Mouse (Mus musculus) myocyte (in vitro differentiated cells): ENCODE measurements at regions not wholly inside any gene's neighbourhood (a gene's known extent, or its start where the extent isn't known, plus 50 kb on each side); places are given as distances from the start of the nearest gene placed in this dataset.
A peak's percentile ranks its signal among the peaks of the same experiment; 100 is the strongest.

Experiments used
- H3K27me3 ChIP-seq: one replicate; pipeline ENCODE4 v1.6.1; 2011; ENCODE audit not compliant: control insufficient read depth, insufficient read depth, insufficient read length
- H3K36me3 ChIP-seq: one replicate; pipeline ENCODE4 v1.6.1; 2011; ENCODE audit not compliant: control insufficient read depth, insufficient read depth
- H3K4me2 ChIP-seq: one replicate; pipeline ENCODE4 v1.6.1; 2011; ENCODE audit warnings: low read depth, control low read depth
- H3K4me3 ChIP-seq: one replicate; pipeline ENCODE4 v1.5.1; 2011; ENCODE audit warnings: mild to moderate bottlenecking, control low read depth, moderate library complexity
- H3K79me2 ChIP-seq: one replicate; pipeline ENCODE4 v1.6.1; 2011; ENCODE audit not compliant: control insufficient read depth, insufficient read depth
- H3ac ChIP-seq: one replicate; pipeline ENCODE4 v1.6.1; 2011; ENCODE audit not compliant: control insufficient read depth, insufficient read length
- CEBPB ChIP-seq: IDR thresholded peaks from 2 replicates; pipeline ENCODE4 v1.6.1; 2011; ENCODE audit warnings: mild to moderate bottlenecking, moderate library complexity; ENCODE audit not compliant: poor library complexity, insufficient read depth, severe bottlenecking
- E2F4 ChIP-seq: IDR thresholded peaks from one replicate; pipeline ENCODE4 v1.6.1; 2011; ENCODE audit warnings: mild to moderate bottlenecking, control low read depth, moderate library complexity; ENCODE audit not compliant: insufficient read depth
- MAX ChIP-seq: IDR thresholded peaks from one replicate; pipeline ENCODE4 v1.6.1; 2011; ENCODE audit warnings: low read depth, mild to moderate bottlenecking, control low read depth
- MYOD1 ChIP-seq, 3 experiments: IDR thresholded peaks; one replicate each; pipeline ENCODE4 v1.6.1; 2011; ENCODE audit warnings: control low read depth in 2 of 3, low read depth in 2 of 3, mild to moderate bottlenecking in 2 of 3, moderate library complexity in 1 of 3; ENCODE audit not compliant: insufficient read length in 2 of 3, control insufficient read depth in 1 of 3
- MYOG ChIP-seq, 3 experiments: IDR thresholded peaks; one replicate each; pipeline ENCODE4 v1.6.1; 2011; ENCODE audit warnings: control low read depth in 2 of 3, low read depth in 2 of 3, mild to moderate bottlenecking in 2 of 3; ENCODE audit not compliant: insufficient read length in 2 of 3, control insufficient read depth in 1 of 3, insufficient read depth in 1 of 3
- POLR2A ChIP-seq: IDR thresholded peaks from one replicate; pipeline ENCODE4 v1.6.1; 2011; ENCODE audit warnings: low read depth, mild to moderate bottlenecking, control low read depth, moderate library complexity; ENCODE audit not compliant: insufficient read length
- POLR2AphosphoS2 ChIP-seq: IDR thresholded peaks from one replicate; pipeline ENCODE4 v1.6.1; 2011; ENCODE audit warnings: low read depth, control low read depth; ENCODE audit not compliant: insufficient read length
- REST ChIP-seq: IDR thresholded peaks from one replicate; pipeline ENCODE4 v1.6.1; 2011; ENCODE audit warnings: mild to moderate bottlenecking, control low read depth, moderate library complexity; ENCODE audit not compliant: insufficient read depth, insufficient read length
- SRF ChIP-seq: IDR thresholded peaks from one replicate; pipeline ENCODE4 v1.6.1; 2011; ENCODE audit warnings: low read depth; ENCODE audit not compliant: control insufficient read depth, insufficient read length
- TCF12 ChIP-seq: IDR thresholded peaks from one replicate; pipeline ENCODE4 v1.6.1; 2011; ENCODE audit warnings: mild to moderate bottlenecking, control low read depth; ENCODE audit not compliant: poor library complexity, insufficient read depth, severe bottlenecking
- TCF3 ChIP-seq: IDR thresholded peaks from one replicate; pipeline ENCODE4 v1.6.1; 2011; ENCODE audit warnings: low read depth, control low read depth; ENCODE audit not compliant: insufficient read length
- USF1 ChIP-seq: IDR thresholded peaks from one replicate; pipeline ENCODE4 v1.6.1; 2011; ENCODE audit warnings: low read depth, mild to moderate bottlenecking, control low read depth, moderate library complexity

GRCm38 (mm10) chrX:11387200-11387940, 59.7 kb downstream of the H2al1j start:
- Histone ChIP-seq H3K4me3 (no peak overlapping the region), H3K4me2 (no peak overlapping the region), H3K27me3 (no peaks in the 10 kb centered on the region), H3ac (no peak overlapping the region), H3K36me3 (no peaks in the 10 kb centered on the region), H3K79me2 (no peaks in the 10 kb centered on the region)
- no peak for TF ChIP-seq POLR2A
- TF ChIP-seq TCF3, result no peak
- no peak for TF ChIP-seq MAX
- no peak for TF ChIP-seq MYOG (IDR thresholded peaks at IDR 0.05; ENCODE audit: control insufficient read depth in 1 of 3, insufficient read depth in 1 of 3, insufficient read length in 2 of 3, low read depth in 2 of 3)
- no peak for TF ChIP-seq E2F4
- no peak for TF ChIP-seq TCF12

- no peak overlapping the region for H3ac ChIP-seq
- no peak overlapping the region for H3K4me3 ChIP-seq
- H3K36me3 ChIP-seq, result no peaks in the 10 kb centered on the region
- no peaks in the 10 kb centered on the region for H3K79me2 ChIP-seq
- no peaks in the 10 kb centered on the region for H3K27me3 ChIP-seq
- H3K4me2 ChIP-seq, result no peak overlapping the region
- TF ChIP-seq USF1 (no peak), MYOG (IDR thresholded peaks at IDR 0.05; ENCODE audit: control insufficient read depth in 1 of 3, insufficient read depth in 1 of 3, insufficient read length in 2 of 3, low read depth in 2 of 3) (no peak), REST (no peak), TCF12 (no peak)
Observed at GRCm38 (mm10) chrX:11388860-11389259, 61.2 kb downstream of the H2al1j start.

DNA sequence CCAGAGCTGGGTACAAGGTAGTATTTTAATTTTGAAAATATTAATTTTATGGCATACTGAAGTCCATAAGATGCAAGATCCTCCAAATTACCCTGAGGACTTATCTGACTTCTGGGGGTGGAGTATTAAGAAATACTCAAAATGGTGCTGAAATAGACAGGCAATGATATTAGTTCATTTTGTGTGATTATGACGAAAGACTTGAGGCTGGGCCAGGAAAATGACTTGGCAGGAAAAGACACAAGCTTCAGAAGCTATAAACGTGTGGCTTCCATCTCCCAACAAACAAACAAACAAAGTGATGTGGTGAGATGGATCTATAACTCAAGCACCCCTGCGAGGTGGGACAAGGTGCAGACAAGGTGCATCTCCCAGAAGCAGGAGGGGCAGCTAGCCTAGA, 72.8 kb downstream of the H2al1j start:
- H3K4me3 ChIP-seq, result no peak overlapping the region
- H3K27me3 ChIP-seq, result no peaks in the 10 kb centered on the region
- H3ac ChIP-seq, result no peak overlapping the region
- H3K4me2 ChIP-seq, result no peak overlapping the region
- H3K79me2 ChIP-seq, result no peaks in the 10 kb centered on the region
- no peak for TF ChIP-seq TCF12
- no peak for TF ChIP-seq MYOG (IDR thresholded peaks at IDR 0.05; ENCODE audit: control insufficient read depth in 1 of 3, insufficient read depth in 1 of 3, insufficient read length in 2 of 3, low read depth in 2 of 3)
- TF ChIP-seq MAX, result no peak
- no peak for TF ChIP-seq USF1
- TF ChIP-seq POLR2AphosphoS2, result no peak
- TF ChIP-seq POLR2A, result no peak
- no peak for TF ChIP-seq CEBPB
- TF ChIP-seq TCF3, result no peak
- TF ChIP-seq SRF, result no peak
- no peaks in the 10 kb centered on the region for H3K36me3 ChIP-seq

GRCm38 (mm10) chrX:11404369-11404768, 76.7 kb downstream of the H2al1j start:
- H3K4me2 ChIP-seq, result no peak overlapping the region
- H3K36me3 ChIP-seq, result no peaks in the 10 kb centered on the region
- no peaks in the 10 kb centered on the region for H3K27me3 ChIP-seq
- no peak overlapping the region for H3K4me3 ChIP-seq
- TF ChIP-seq REST, result no peak
- H3ac ChIP-seq, result no peak overlapping the region
- no peaks in the 10 kb centered on the region for H3K79me2 ChIP-seq

GRCm38 (mm10) chrX:11412316-11412826, 84.7 kb downstream of the H2al1j start:
- no peak for TF ChIP-seq TCF3
- no peak for TF ChIP-seq E2F4
- no peak for TF ChIP-seq USF1
- TF ChIP-seq POLR2AphosphoS2, result no peak
- TF ChIP-seq TCF12, result no peak
- TF ChIP-seq SRF, result no peak
- TF ChIP-seq MYOD1 (IDR thresholded peaks at IDR 0.05; ENCODE audit: control insufficient read depth in 1 of 3, insufficient read length in 2 of 3, low read depth in 2 of 3), result no peak
- no peak for TF ChIP-seq POLR2A
- no peak for TF ChIP-seq REST
- no peak for TF ChIP-seq CEBPB
- TF ChIP-seq MYOG (IDR thresholded peaks at IDR 0.05; ENCODE audit: control insufficient read depth in 1 of 3, insufficient read depth in 1 of 3, insufficient read length in 2 of 3, low read depth in 2 of 3), result no peak
- no peak for TF ChIP-seq MAX
- no peaks in the 10 kb centered on the region for H3K79me2 ChIP-seq
- H3K4me2 ChIP-seq, result peak overlapping the region; percentile 27

DNA sequence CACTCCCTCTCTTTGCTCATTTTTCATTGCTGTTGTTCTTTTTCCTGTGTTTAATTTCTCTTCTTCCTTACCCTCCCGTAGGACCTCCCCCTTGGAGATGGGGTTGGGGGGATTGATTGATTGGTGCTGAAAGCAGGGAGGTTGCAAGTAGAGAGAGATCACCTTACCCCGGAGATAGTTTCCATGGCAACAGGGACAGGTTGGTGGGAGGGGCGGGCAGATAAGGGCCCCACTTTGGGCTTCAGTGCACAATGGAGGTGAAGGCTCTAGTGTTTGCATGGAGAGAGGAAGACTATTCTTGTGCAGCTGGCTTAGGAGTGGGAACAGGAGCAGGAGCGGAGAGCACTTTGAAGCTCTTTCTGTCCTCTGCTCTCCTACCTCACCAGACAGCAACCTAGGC, 88.0 kb downstream of the H2al1j start:
- Histone ChIP-seq H3K27me3 (no peaks in the 10 kb centered on the region), H3K79me2 (no peaks in the 10 kb centered on the region), H3K4me2 (peak overlapping the region; percentile 24), H3K4me3 (no peak overlapping the region), H3K36me3 (no peaks in the 10 kb centered on the region), H3ac (no peak overlapping the region)
- TF ChIP-seq REST, result no peak
- no peak for TF ChIP-seq E2F4
- TF ChIP-seq USF1, result no peak
- no peak for TF ChIP-seq TCF12
- TF ChIP-seq MAX, result no peak
- no peak for TF ChIP-seq POLR2A
- TF ChIP-seq MYOD1 (IDR thresholded peaks at IDR 0.05; ENCODE audit: control insufficient read depth in 1 of 3, insufficient read length in 2 of 3, low read depth in 2 of 3), result no peak
- no peak for TF ChIP-seq MYOG (IDR thresholded peaks at IDR 0.05; ENCODE audit: control insufficient read depth in 1 of 3, insufficient read depth in 1 of 3, insufficient read length in 2 of 3, low read depth in 2 of 3)
- no peak for TF ChIP-seq TCF3
- no peak for TF ChIP-seq POLR2AphosphoS2
- TF ChIP-seq CEBPB, result no peak
- TF ChIP-seq SRF, result no peak

More at GRCm38 (mm10) chrX:11412316-11412826, 84.7 kb downstream of the H2al1j start:
- Histone ChIP-seq H3K4me3 (no peak overlapping the region), H3K36me3 (no peaks in the 10 kb centered on the region), H3K27me3 (no peaks in the 10 kb centered on the region), H3ac (no peak overlapping the region)
